Mouse (Mus musculus): Measurements from ENCODE around the gene Skint1.
"Not testable (repeated sequence)": the region's sequence is repeated elsewhere in the genome, so short reads cannot be mapped to it uniquely, and the experiment has no call there.

Skint1 gene

DNA sequence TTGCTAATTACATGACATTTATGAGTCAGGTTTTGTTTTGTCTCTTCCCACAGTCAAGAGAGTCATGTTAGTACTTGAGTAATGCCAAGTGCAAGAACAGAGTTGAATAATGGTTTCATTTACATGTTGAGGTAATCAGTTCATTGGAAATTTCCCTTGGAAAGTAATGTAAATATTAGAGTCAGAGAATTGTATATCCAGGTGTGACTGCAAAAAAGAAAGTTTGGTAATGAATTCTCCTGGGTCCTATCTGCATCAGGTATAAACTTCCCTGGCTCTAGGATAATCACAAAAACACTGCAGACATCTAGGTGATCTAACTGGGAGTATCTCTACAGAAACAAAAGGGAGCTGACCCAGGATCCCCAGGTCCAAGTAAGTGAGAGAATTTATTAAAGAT lies at the start of gene Skint1:
Gene Skint1 (plus strand): TSS at position 301 of the 400 bp plus-strand sequence.
- DNase-seq, result no peak

DNA sequence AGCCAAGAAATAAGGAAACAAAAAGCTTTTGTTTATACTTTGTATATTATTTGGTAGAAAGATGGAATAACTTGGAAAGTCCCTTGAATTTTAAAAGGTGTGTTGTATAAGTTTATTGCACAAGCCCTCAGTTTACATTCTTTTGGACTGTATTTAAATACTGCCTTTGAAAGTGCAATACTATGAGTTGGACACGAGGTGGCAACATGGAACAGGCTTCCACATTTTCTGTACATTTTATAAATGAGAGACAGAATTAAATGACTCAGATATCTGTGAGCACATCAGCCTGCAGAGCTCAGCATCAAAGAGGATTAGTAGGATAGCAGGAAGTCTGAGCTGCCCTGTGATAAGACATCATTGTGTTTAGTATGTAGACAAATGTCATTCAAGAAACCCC lies 44.8 kb upstream of the Skint1 start:
- DNase-seq, result no peak

DNA sequence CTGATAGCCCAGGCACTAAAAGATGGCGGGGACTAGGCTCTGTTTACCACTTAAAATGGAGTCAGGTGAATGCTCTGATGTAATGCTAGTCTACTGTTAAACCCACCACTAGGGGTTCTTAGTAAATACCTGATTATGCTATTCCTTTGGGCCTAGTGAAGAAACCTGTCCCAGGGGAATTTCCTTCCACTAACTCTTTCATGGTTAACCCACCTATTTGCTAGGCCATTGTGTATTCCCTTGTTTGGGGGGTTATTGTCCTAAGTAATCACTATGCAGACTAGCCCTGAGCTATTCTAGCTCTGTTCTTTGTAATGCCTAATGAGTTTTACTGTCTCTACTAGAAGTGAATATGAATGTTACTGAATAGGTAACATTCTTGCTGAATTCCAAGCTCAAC lies 42.8 kb upstream of the Skint1 start:
- not testable (repeated sequence) for DNase-seq

DNA sequence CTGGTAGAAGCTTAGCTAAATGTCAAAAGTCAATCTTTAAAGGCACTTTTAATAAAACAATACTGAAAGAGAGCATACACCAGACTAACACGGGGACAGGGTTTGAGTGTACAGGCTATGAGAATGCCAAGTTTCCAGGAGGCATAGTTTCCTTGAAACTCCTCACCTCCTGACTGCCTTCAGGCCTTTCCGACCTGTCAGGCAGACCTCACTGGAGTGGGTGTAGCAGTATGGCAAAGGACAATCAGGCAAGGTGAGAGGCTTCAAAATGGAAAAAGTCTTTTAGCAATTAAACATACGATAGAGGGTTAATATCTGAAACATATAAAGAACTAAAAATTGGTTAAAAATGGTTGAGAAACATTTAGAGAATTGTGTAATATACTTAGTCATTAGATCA lies 42.4 kb upstream of the Skint1 start:
- DNase-seq, result no peak

DNA sequence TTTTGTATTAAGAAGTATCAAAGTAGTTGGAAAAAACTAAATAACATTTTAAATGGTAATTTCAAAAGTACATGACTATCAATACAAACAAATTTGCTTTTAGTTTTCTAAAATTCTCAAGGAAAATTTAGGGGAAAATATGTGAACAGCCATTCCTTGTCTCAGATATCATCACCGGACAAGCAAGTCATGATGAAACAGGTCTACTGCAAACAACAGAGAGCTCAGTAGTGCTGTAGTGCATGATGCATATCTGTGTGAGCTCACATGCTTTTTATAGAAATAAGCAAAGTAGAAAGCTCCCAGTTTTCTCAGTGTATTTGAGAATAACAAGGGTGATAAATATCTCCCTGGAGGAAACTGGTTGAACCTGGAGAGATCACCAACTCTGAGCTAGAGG lies 33.4 kb upstream of the Skint1 start, which contains the start of gene Skint7:
Gene Skint7 (plus strand): TSS at position 301 of the 400 bp plus-strand sequence.
- DNase-seq, result no peak

DNA sequence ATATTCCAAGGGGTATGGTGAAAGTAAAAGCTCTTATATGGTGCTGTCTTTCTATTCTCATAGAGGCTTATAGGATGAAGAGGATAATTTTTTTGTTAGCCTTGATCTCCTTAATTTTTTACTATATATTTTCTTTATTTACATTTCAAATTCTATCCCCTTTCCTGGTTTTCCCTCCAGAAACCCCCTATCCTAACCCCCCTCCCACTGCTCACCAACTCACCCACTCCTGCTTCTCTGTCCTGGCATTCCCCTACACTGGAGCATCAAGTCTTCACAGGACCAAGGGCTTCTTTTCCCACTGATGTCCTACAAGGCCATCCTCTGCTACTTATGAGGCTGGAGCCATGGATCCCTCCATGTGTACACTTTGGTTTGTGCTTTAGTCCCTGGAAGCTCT lies 65.6 kb downstream of the Skint1 start, which contains the start of gene Skint4:
Gene Skint4 (plus strand): TSS at position 301 of the 400 bp plus-strand sequence.
- no peak for DNase-seq

All from cerebellum, adult 11-12 months (tissue).